Mouse (Mus musculus) cerebellum, adult 8-10 months (tissue): ENCODE measurements around the gene Gas6.

Experiments
- DNase-seq: peaks from one replicate; pipeline ENCODE4 v3.0.0; 2022

Gene Gas6

GRCm38 (mm10) chr8:13493858-13494631 lies at the start of gene Gas6:
TSS of gene Gas6 (minus strand) at chr8:13494490.
- DNase-seq: peak; percentile 73

- no peak for DNase-seq
These were observed 47.2 kb upstream of the Gas6 start for GRCm38 (mm10) chr8:13541526-13541925.

GRCm38 (mm10) chr8:13540122-13540521 lies 45.8 kb upstream of the Gas6 start:
- no peak for DNase-seq

- DNase-seq: no peak
These were observed 44.5 kb upstream of the Gas6 start for GRCm38 (mm10) chr8:13538821-13539220.

- no peak for DNase-seq
These were observed 42.8 kb upstream of the Gas6 start for GRCm38 (mm10) chr8:13537102-13537501.

GRCm38 (mm10) chr8:13533123-13533522 lies 38.8 kb upstream of the Gas6 start:
- DNase-seq: no peak

- no peak for DNase-seq
These were observed 37.4 kb upstream of the Gas6 start for GRCm38 (mm10) chr8:13531602-13532171.

- peak; percentile 90 for DNase-seq
These were observed 36.7 kb upstream of the Gas6 start for GRCm38 (mm10) chr8:13530941-13531340.

GRCm38 (mm10) chr8:13530401-13530800 lies 36.1 kb upstream of the Gas6 start:
- DNase-seq: no peak

GRCm38 (mm10) chr8:13529891-13530316 lies 35.6 kb upstream of the Gas6 start:
- DNase-seq: peak; percentile 90

GRCm38 (mm10) chr8:13529011-13529840 lies 34.9 kb upstream of the Gas6 start:
- DNase-seq: no peak

- no peak for DNase-seq
These were observed 27.1 kb upstream of the Gas6 start for GRCm38 (mm10) chr8:13521392-13521791.

GRCm38 (mm10) chr8:13520349-13520748 lies 26.1 kb upstream of the Gas6 start:
- no peak for DNase-seq

- no peak for DNase-seq
These were observed 25.2 kb upstream of the Gas6 start for GRCm38 (mm10) chr8:13519503-13519902.

GRCm38 (mm10) chr8:13517284-13517781 lies 23.0 kb upstream of the Gas6 start:
- no peak for DNase-seq

- no peak for DNase-seq
These were observed 22.4 kb upstream of the Gas6 start for GRCm38 (mm10) chr8:13516728-13517127.

GRCm38 (mm10) chr8:13516011-13516442 lies 21.7 kb upstream of the Gas6 start:
- peak; percentile 42 for DNase-seq

- DNase-seq: no peak
These were observed 19.5 kb upstream of the Gas6 start for GRCm38 (mm10) chr8:13513556-13514370.

- peak; percentile 83 for DNase-seq
These were observed 18.4 kb upstream of the Gas6 start for GRCm38 (mm10) chr8:13512677-13513076.

- DNase-seq: peak; percentile 64
These were observed 17.7 kb upstream of the Gas6 start for GRCm38 (mm10) chr8:13512016-13512415.

- no peak for DNase-seq
These were observed 13.1 kb upstream of the Gas6 start for GRCm38 (mm10) chr8:13507284-13507937.

- DNase-seq: no peak
These were observed 12.6 kb upstream of the Gas6 start for GRCm38 (mm10) chr8:13506849-13507248.
